Mouse (Mus musculus) limb, embryonic 15.5 days (tissue): ENCODE measurements around the gene Ccdc162. TPM values are rescaled to one million over a fixed set of nuclear protein-coding genes. Genes with fewer than 3 reads are reported as not detected.

Source experiments
- ATAC-seq: fragments of 200-750 bp; cut with Nextera tagmentation; 2 replicates; pipeline ENCODE4 v1.8.0; 2017; ENCODE audit warnings: low read depth, moderate TSS enrichment; ENCODE audit not compliant: insufficient number of reproducible peaks, low FRiP score, low TSS enrichment
- H3K27ac ChIP-seq: fragments of 300-500 bp; sonication (generic); 2 replicates; pipeline ENCODE4 v1.5.1; 2015; ENCODE audit warnings: moderate library complexity, mild to moderate bottlenecking, inconsistent platforms
- H3K27me3 ChIP-seq: fragments of 300-500 bp; sonication (generic); 2 replicates; pipeline ENCODE4 v1.6.1; 2015; ENCODE audit warnings: inconsistent platforms
- H3K36me3 ChIP-seq: fragments of 300-500 bp; sonication (generic); 2 replicates; pipeline ENCODE4 v1.6.1; 2015; ENCODE audit warnings: inconsistent platforms
- H3K4me1 ChIP-seq: fragments of 300-500 bp; sonication (generic); 2 replicates; pipeline ENCODE4 v1.6.1; 2015; ENCODE audit warnings: inconsistent platforms
- H3K4me2 ChIP-seq: fragments of 300-500 bp; sonication (generic); 2 replicates; pipeline ENCODE4 v1.6.1; 2015; ENCODE audit warnings: mild to moderate bottlenecking, inconsistent platforms
- H3K4me3 ChIP-seq: fragments of 300-500 bp; sonication (generic); 2 replicates; pipeline ENCODE4 v1.5.1; 2015; ENCODE audit warnings: mild to moderate bottlenecking, inconsistent platforms
- H3K9ac ChIP-seq: fragments of 300-500 bp; sonication (generic); 2 replicates; pipeline ENCODE4 v1.6.1; 2015; ENCODE audit warnings: inconsistent platforms
- H3K9me3 ChIP-seq: fragments of 300-500 bp; sonication (generic); 2 replicates; pipeline ENCODE4 v1.6.1; 2016; ENCODE audit warnings: inconsistent platforms
- WGBS: fragments of 180-500 bp; shearing (Covaris S2); methylation state at CpG from one replicate; pipeline ENCODE4 v1.1.7; 2015; 5-methylcytosine and 5-hydroxymethylcytosine counted together
- polyA plus RNA-seq: library from polyadenylated mRNA; unstranded; fragments of >200 nt; fragmentation: Nextera tagmentation; extraction: Ambion mirVana; gene quantifications from 2 replicates; pipeline ENCODE4 v1.2.1, GENCODE M21; 2015

The Ccdc162 gene
- polyA plus RNA-seq, 1 experiment from 2014 or later = 1.3 TPM

GRCm38 (mm10) chr10:41544481-41545190 is 171.8 kb downstream of the Ccdc162 start:
- WGBS = 11% methylated on average over 7 of the region's 7 CpGs
- no peak overlapping the region for H3K9ac ChIP-seq
- no peak overlapping the region for H3K4me2 ChIP-seq
- no peak overlapping the region for H3K27ac ChIP-seq
- H3K4me3 ChIP-seq = no peak overlapping the region
- peaks cover 11% of the 10 kb centered on the region for H3K4me1 ChIP-seq
- no peaks in the 10 kb centered on the region for H3K36me3 ChIP-seq
- ATAC-seq = no peak
- 0 out of 2 replicates have a peak, but pooled peaks cover 4% of the 10 kb centered on the region for H3K9me3 ChIP-seq
- no peaks in the 10 kb centered on the region for H3K27me3 ChIP-seq

- no peaks in the 10 kb centered on the region for H3K9me3 ChIP-seq
- H3K27ac ChIP-seq = no peak overlapping the region
- 70% methylated on average over 2 of the region's 2 CpGs for WGBS
- peaks cover 11% of the 10 kb centered on the region for H3K4me1 ChIP-seq
- no peak overlapping the region for H3K4me2 ChIP-seq
- H3K27me3 ChIP-seq = no peaks in the 10 kb centered on the region
- H3K36me3 ChIP-seq = 0 out of 2 replicates have a peak, but pooled peaks cover 6% of the 10 kb centered on the region
- no peak for ATAC-seq
- H3K4me3 ChIP-seq = no peak overlapping the region
- H3K9ac ChIP-seq = no peak overlapping the region
Measured at GRCm38 (mm10) chr10:41543844-41544243, 172.6 kb downstream of the Ccdc162 start.

GRCm38 (mm10) chr10:41543439-41543838 is 173.0 kb downstream of the Ccdc162 start:
- H3K27ac ChIP-seq = no peak overlapping the region
- no peak overlapping the region for H3K4me3 ChIP-seq
- H3K27me3 ChIP-seq = no peaks in the 10 kb centered on the region
- no peak overlapping the region for H3K4me2 ChIP-seq
- H3K4me1 ChIP-seq = peaks cover 11% of the 10 kb centered on the region
- 78% methylated on average over 4 of the region's 4 CpGs for WGBS
- H3K9ac ChIP-seq = no peak overlapping the region
- ATAC-seq = no peak
- 0 out of 2 replicates have a peak, but pooled peaks cover 6% of the 10 kb centered on the region for H3K36me3 ChIP-seq
- no peaks in the 10 kb centered on the region for H3K9me3 ChIP-seq

- H3K36me3 ChIP-seq = peaks cover 12% of the 10 kb centered on the region
- no peak overlapping the region for H3K4me3 ChIP-seq
- WGBS = 91% methylated on average over 6 of the region's 6 CpGs
- no peak overlapping the region for H3K9ac ChIP-seq
- no peak overlapping the region for H3K4me2 ChIP-seq
- H3K9me3 ChIP-seq = no peaks in the 10 kb centered on the region
- no peak for ATAC-seq
- no peak overlapping the region for H3K27ac ChIP-seq
- H3K27me3 ChIP-seq = no peaks in the 10 kb centered on the region
- H3K4me1 ChIP-seq = peaks cover 11% of the 10 kb centered on the region
Measured at GRCm38 (mm10) chr10:41542057-41542456, 174.4 kb downstream of the Ccdc162 start.

GRCm38 (mm10) chr10:41538986-41539385 is 177.4 kb downstream of the Ccdc162 start:
- Histone ChIP-seq H3K9me3 (no peaks in the 10 kb centered on the region), H3K27ac (no peak overlapping the region), H3K36me3 (peaks cover 41% of the 10 kb centered on the region), H3K4me1 (no peaks in the 10 kb centered on the region), H3K27me3 (no peaks in the 10 kb centered on the region), H3K4me3 (no peak overlapping the region), H3K9ac (no peak overlapping the region), H3K4me2 (no peak overlapping the region)
- ATAC-seq = no peak
- WGBS = 89% methylated on average over 4 of the region's 4 CpGs

GRCm38 (mm10) chr10:41537983-41538330 is 178.5 kb downstream of the Ccdc162 start:
- H3K27me3 ChIP-seq = no peaks in the 10 kb centered on the region
- H3K4me1 ChIP-seq = no peaks in the 10 kb centered on the region
- WGBS = 85% methylated on average over 3 of the region's 3 CpGs
- no peak overlapping the region for H3K4me2 ChIP-seq
- no peak overlapping the region for H3K27ac ChIP-seq
- no peak for ATAC-seq
- H3K9ac ChIP-seq = no peak overlapping the region
- no peaks in the 10 kb centered on the region for H3K9me3 ChIP-seq
- no peak overlapping the region for H3K4me3 ChIP-seq
- H3K36me3 ChIP-seq = peaks cover 51% of the 10 kb centered on the region

- Histone ChIP-seq H3K9me3 (no peaks in the 10 kb centered on the region), H3K27me3 (no peaks in the 10 kb centered on the region), H3K4me1 (no peaks in the 10 kb centered on the region), H3K4me2 (no peak overlapping the region), H3K9ac (no peak overlapping the region), H3K4me3 (no peak overlapping the region), H3K27ac (no peak overlapping the region), H3K36me3 (peaks cover 57% of the 10 kb centered on the region)
- WGBS = 93% methylated on average over 4 of the region's 4 CpGs
- no peak for ATAC-seq
Measured at GRCm38 (mm10) chr10:41537226-41537982, 179.0 kb downstream of the Ccdc162 start.

GRCm38 (mm10) chr10:41536714-41537113 is 179.7 kb downstream of the Ccdc162 start:
- Histone ChIP-seq H3K4me2 (no peak overlapping the region), H3K27ac (no peak overlapping the region), H3K36me3 (peaks cover 58% of the 10 kb centered on the region), H3K4me1 (no peaks in the 10 kb centered on the region), H3K4me3 (no peak overlapping the region), H3K9me3 (no peaks in the 10 kb centered on the region), H3K9ac (no peak overlapping the region), H3K27me3 (no peaks in the 10 kb centered on the region)
- no peak for ATAC-seq
- WGBS = 84% methylated on average over 1 of the region's 1 CpGs

GRCm38 (mm10) chr10:41535991-41536390 is 180.4 kb downstream of the Ccdc162 start:
- Histone ChIP-seq H3K9me3 (no peaks in the 10 kb centered on the region), H3K4me3 (no peak overlapping the region), H3K27ac (no peak overlapping the region), H3K9ac (no peak overlapping the region), H3K4me2 (no peak overlapping the region), H3K27me3 (no peaks in the 10 kb centered on the region), H3K36me3 (peaks cover 61% of the 10 kb centered on the region), H3K4me1 (no peaks in the 10 kb centered on the region)
- WGBS = 83% methylated on average over 2 of the region's 2 CpGs
- no peak for ATAC-seq

- no peaks in the 10 kb centered on the region for H3K4me1 ChIP-seq
- H3K4me3 ChIP-seq = no peak overlapping the region
- no peak overlapping the region for H3K9ac ChIP-seq
- H3K27ac ChIP-seq = no peak overlapping the region
- H3K4me2 ChIP-seq = no peak overlapping the region
- no peaks in the 10 kb centered on the region for H3K9me3 ChIP-seq
- H3K36me3 ChIP-seq = peaks cover 55% of the 10 kb centered on the region
- H3K27me3 ChIP-seq = no peaks in the 10 kb centered on the region
- WGBS = 83% methylated on average over 5 of the region's 5 CpGs
- no peak for ATAC-seq
Measured at GRCm38 (mm10) chr10:41529972-41530371, 186.5 kb downstream of the Ccdc162 start.

- Histone ChIP-seq H3K4me2 (no peak overlapping the region), H3K9ac (no peak overlapping the region), H3K27me3 (no peaks in the 10 kb centered on the region), H3K9me3 (no peaks in the 10 kb centered on the region), H3K27ac (no peak overlapping the region), H3K4me1 (peaks cover 16% of the 10 kb centered on the region; the same call in 1 of the 2 replicates), H3K36me3 (peaks cover 32% of the 10 kb centered on the region), H3K4me3 (no peak overlapping the region)
- 76% methylated on average over 1 of the region's 1 CpGs for WGBS
- no peak for ATAC-seq
Measured at GRCm38 (mm10) chr10:41525696-41526095, 190.7 kb downstream of the Ccdc162 start.

GRCm38 (mm10) chr10:41523386-41523785 is 193.0 kb downstream of the Ccdc162 start:
- WGBS = 83% methylated on average over 3 of the region's 3 CpGs
- no peak overlapping the region for H3K4me3 ChIP-seq
- H3K9me3 ChIP-seq = no peaks in the 10 kb centered on the region
- no peaks in the 10 kb centered on the region for H3K27me3 ChIP-seq
- no peak overlapping the region for H3K9ac ChIP-seq
- peaks cover 12% of the 10 kb centered on the region for H3K36me3 ChIP-seq
- H3K27ac ChIP-seq = no peak overlapping the region
- H3K4me2 ChIP-seq = no peak overlapping the region
- H3K4me1 ChIP-seq = peaks cover 18% of the 10 kb centered on the region; the same call in 1 of the 2 replicates
- ATAC-seq = no peak
